Mouse (Mus musculus) forelimb bud, embryonic 11.5 days (tissue): ENCODE data around the gene Shisa6.

ENCODE experiments used
- DNase-seq: peaks from one replicate; pipeline ENCODE4 v3.0.0-alpha.2; 2012; ENCODE audit warnings: low read depth, low spot score

Gene Shisa6

DNA sequence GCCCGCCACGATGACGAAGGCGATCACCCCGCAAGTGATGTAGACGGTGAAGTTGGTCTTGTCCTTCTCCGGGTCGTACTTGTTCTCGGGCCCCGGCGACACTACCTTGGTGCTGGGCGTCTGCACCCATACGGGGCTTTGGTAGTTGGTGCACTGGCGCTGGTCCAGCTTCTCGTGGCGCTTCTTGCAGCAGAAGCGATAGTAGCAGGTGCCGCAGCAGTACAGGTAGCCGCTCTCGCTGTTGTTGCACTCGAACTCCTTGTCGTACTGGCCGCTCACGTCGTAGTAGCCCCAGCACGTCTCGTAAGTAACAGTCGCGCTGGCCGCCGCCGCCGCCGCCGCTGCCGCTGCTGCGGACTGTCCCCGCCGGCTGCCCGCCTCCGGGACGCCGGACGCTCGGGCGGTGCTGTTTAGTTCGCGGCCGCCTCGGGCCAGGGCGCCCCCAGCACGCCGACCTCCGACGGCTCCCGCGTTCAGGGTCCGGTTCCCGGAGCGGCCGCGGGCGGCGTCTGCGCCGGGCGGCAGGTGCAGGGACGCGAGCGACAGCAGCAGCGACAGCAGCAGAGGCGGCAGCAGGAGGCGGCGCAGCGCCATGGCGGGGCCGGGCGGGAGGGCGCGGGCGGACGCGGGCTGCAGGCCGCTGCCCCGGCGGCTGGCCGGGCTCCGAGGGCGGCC is at the start of gene Shisa6:
Shisa6 (minus strand) TSS at position 594 of the 675 bp plus-strand sequence.
- DNase-seq: no peak

DNA sequence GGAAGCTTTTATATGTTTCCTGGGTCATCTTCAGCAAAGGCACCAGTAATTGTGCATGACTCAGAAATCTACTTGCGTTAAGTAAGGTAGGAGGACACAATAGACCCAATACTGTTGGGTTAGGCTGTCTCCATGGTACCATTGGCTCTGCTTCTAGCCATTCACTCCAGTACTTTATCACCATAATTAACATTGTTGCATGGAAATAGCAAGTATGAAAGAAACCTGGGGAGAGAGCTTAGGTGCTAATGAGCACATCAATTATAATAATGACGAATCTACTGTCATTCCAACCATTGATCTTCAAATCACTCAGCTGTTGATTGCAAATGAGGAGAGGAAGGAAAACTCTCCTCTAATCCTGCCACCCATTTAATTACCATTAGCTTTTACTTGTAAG is 48.1 kb upstream of the Shisa6 start:
- no peak for DNase-seq

DNA sequence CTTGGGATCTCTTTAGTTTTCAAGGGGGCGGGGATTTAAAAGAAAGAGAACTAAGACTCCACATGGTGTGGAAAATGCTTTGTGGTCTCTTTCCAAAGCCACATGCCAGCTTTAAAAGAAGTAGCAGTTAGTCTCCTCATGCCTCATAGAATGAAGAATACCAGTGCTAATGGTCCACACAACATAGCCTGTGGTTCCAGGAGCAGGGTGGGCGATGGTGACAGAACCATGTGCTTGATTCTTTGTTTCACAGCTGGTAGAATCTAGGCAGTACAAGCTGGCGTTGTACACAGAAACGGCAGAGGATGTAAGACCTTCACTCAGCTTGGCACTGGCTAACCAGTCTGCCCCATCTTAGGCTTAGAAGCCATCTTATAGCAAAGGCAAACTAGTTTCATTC is 43.3 kb upstream of the Shisa6 start:
- DNase-seq: no peak

DNA sequence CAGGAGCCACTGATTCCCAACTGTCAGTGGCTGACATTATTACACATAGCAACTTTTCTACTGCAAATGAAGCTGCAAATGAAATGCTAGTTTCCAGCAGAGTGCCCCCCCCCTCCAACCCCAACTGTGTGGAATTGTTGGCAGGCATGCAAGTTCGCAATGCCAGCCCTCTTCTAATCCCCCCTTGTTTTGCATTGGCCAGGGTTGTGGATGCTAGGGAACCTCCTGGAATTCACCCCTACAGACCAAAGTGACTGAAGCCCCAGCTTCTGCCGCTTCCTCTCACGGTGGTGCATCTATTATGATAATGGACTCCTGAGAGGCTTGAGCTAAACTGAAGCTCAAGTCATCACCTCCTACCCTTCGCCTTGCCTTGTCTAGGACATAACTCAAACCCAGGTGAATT is 42.6 kb upstream of the Shisa6 start:
- DNase-seq: no peak

DNA sequence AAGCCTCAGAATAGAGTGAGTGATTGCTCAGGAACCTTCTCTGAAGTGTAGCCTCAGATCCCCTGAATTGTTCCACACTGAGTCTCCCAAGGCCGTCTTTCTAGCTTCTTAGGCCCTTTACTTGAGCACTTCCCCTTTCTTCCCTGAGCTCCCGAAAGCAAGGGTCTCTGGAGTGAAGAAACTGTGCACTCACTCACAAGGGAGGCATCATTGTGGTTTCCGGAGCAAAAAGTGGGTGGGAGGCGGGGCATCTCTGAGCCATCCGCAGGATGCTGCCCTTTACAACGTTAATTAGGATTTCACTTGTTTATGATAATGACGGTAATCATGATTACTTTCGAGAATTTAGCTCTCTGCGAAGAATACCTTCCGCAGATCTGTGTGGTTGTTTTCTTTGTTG is 41.6 kb upstream of the Shisa6 start:
- DNase-seq: no peak

DNA sequence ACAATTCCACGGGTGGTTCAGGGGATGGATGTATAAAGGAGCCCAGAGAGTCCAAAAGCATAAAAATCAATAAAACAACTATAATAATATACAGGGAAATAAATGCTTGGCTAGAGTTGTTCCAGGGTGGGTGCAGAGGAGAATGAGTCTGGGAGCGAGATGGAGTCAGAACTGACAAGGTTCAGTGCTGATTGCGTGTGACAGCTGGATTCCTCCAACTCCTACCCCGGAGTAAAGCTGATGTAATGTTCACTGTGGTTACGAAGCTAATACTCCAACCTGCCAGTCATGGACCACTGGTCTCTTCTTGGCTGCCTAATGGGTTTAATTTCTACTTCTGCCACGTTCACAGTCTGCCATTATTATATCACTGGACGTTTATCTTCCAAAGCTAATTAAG is 36.5 kb upstream of the Shisa6 start:
- DNase-seq: no peak

DNA sequence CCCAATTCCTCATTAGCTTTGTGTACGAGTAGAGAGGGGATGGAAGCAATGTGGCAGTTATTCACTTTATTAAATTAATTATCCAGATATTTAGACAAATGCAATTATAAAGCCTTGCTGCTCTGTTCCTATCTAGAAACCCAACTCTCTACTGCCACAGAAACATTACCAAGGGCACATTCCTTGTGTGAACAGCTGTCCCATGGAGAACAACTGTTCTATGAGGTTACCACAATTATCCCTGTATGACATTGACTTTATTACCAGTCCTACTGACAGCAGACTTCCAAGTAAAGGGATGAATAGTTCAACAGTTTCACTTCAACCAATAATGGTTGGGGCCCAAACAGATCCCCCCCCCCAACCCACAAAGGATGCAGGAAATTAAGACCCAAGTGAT is 12.1 kb upstream of the Shisa6 start:
- DNase-seq: no peak

DNA sequence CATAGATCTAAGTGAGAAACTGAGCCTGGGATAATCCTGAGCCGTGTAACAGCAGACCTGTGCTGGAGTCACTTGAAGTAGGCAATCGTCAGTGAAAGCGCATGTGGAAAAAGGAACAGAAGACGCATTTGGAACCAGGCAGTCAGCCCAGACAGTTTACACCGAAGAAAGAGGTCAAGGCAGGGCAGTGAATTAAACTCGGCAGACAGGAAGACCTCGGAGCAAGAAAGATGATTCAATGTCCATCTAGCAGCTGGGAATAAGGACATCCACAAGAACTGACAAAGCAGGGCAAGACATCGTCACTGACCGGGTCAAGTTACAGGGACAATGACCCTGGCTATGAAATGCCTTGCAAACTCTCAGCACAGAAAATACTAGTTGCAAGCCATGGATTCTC is 10.1 kb upstream of the Shisa6 start:
- no peak for DNase-seq

DNA sequence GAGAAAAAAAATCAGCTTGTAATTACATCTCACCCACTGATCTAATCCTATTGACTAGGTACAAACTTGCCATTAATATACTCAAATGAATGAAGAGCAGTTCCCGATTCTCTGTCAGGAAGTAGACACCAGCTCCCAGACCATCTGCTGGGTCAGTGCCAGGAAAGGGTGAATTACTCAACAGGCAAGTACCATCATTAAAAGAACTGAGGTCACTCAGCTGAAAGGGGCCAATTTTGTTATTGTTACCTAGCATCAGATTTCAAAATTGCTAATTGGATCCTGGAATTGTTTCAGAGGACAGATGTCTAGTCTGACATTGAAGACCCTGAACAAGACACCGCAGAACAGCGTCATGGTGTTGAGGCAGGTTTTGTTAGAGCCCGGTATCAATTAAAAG is 9.4 kb upstream of the Shisa6 start:
- no peak for DNase-seq

DNA sequence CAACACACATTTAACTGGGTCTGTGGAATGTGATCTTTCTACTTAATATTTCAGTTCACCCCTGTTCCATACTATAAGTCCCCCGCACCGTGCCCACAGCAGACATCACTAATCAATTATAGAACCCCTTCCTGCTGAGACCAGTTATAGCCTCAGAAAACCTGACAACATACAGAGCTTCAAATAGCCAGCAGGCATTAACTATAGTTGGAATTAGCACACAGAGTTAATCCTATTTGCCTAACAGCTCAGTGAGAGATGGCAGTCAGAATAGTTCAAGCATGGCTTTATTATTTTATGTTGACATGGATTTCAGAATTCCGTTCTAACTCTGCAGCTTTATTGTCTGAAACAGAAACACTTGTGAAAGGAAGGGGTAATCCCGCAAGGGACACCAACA is 8.5 kb upstream of the Shisa6 start:
- no peak for DNase-seq

DNA sequence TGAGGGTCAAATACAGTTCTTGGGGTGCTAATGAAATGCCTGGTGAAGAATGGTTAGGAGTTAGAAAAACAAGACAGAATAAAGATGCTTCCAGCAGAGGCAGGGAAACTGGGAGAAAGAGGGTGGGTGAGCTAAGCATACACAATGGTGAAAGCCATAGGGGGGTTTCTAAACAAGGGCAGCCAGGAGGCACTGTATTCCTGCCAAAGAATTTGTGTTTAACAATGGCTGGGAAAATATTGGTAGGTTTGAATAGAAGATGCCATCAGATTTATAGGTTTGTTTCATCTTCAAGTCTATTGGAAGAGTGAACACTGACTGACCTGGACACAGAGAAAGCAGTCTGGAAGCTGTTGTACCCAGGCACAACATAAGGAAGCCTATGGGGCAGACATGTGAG is 2.4 kb upstream of the Shisa6 start:
- no peak for DNase-seq

DNA sequence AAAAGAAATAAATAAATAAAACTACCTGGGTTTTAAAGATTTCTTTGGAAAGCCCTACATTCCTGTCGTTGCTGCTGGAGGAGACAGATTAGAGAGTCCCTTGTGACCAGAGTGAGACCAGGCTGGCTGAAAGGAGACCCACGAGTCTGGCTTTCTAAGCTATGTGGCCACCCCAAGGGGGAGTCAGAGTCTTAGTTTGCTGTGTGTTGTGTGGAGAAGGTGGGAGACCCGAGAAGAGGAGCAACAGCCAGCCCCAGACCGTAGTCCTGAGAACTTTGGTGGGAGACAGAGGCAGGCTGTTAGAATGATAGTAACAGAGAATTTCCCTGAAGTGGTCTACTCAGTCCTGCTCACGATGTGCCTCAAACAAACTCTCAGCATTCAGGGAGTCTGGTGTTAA is 1.6 kb upstream of the Shisa6 start:
- no peak for DNase-seq

DNA sequence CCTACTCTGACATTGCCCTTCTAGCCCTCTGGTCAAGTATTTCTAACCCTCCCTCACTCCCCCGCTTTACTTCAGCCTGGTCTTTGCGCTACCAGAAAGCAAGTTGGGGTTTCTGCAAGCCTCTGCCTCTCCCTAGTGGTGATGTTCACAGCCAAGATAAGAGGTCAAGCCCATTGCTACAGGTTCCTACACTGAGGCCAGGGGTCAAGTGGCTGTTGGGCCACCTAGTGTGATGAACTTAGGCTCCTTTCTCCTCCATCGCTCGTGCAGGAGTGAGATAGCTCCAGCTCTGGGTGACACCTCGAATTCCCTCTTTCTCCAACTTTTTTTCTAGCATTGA is 1.2 kb upstream of the Shisa6 start:
- no peak for DNase-seq

DNA sequence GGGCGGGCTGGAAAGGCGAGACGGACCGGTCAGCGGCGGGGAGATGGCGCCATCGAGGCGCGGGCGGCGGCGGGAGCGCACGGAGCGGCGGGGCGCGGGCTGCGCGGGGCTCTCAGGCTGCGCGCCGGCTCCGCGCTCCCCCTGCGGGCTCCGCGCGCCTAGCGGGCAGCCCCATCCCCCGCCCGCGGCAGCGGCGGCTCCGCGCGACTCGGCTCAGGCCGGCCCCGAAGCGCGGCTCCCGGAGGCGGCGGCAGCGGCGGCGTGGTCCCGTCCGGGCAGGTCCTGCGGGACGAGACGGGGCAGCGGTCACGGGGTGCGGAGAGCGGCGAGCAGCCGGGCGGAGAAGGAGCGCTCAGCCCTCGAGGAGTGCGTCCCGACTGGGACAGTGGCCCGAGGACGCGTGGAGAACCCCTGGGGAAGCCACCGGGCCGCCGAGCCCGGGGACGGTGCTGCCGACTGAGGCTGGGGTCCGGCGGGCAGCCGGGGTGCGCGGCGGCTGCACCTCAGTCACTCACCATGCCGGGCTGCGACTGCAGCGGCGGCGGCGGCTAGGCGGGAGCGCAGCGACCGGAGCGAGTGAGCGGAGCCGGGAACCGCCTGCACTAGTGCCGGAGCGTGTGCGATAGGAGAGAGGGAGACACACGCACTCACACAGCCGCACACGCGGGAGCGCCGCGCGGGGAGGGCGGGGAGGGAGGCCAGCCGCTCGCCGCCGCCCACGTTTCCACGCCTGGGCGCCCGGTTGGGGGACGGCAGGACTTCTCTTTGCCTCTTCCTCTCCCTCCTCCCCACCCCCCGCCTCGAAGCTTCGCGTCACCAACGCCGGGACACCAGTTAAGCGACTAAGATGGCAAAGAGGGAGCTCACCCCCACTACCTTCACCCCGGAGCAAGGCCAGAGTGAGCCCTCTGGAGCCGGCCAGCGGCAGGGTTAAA is 549 bp upstream of the Shisa6 start:
- DNase-seq: no peak

DNA sequence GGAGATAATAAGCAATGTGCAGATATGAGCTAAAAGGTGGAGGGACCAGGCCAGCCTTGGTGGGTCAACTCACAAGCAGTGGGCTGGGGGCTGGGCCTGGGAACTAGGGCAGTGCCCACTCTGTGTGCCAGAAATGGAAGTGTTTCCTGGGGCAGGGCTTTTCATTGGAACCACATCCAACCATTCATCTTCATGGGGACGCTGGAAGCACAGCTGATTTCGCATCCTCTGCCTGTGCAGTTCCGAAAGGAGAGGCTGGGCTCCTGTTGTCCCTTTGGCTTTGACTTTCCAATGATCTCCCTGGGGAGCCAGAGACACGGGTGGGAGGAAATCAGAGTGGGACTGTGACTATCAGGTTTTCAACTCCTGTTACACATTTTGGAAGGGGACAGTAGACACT is 1.5 kb downstream of the Shisa6 start:
- DNase-seq: no peak

DNA sequence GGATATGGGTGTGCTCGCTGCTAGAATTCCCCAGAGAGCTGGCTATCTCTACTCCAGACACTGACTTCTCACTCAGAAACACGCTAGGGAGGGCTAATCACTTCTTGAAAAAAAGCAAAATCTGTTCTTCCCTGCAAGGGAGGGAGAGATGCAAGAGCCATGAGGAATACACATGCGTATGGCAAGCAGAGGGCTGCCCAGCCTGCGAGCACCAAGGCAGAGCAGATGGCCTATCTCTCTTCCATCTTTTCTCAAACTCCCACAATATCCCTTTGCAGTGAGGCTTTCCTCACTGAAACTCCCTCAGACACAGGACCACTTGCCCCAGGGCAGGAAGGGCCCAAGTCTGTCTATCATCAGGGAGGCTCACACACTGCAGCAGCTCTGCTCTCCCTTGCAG is 3.4 kb downstream of the Shisa6 start:
- no peak for DNase-seq

DNA sequence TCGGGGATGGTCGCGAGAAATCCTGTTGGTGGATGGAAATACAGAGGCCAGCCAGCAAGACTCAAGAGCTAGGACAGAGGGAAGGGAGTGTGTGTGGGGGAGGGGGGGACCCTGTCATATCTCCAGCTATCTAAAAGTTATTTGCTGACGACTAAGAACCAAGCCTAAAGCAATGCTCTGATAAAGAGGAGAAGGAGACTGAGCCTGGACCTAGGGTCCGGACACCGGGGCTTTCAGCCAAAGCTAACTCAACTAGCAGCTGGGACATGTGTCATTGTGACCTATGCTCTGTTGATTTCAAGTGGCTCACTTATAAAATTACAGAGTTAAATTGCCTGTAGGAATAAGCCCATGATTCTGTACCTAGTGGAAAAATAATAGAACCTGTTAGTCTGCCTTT is 6.4 kb downstream of the Shisa6 start:
- DNase-seq: no peak

DNA sequence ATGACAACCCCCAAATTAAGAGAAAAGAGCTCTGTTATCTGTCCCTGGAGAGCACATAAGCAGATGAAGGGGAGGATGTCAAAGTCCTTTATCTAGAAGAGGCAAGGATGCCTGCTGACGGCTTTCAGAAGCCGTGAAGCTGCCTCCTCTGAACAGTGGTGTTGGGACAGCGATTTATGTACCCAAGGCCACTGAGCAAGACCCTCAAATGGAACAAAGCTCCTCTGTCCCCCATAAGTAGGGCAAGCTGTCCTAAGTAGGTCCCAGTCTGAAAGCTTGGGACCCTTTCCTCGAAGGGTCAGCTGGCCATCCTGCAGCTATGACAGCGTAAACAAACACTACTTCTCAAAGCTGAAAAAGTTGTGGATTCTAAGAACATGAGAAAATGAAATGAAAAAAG is 11.4 kb downstream of the Shisa6 start:
- DNase-seq: no peak

DNA sequence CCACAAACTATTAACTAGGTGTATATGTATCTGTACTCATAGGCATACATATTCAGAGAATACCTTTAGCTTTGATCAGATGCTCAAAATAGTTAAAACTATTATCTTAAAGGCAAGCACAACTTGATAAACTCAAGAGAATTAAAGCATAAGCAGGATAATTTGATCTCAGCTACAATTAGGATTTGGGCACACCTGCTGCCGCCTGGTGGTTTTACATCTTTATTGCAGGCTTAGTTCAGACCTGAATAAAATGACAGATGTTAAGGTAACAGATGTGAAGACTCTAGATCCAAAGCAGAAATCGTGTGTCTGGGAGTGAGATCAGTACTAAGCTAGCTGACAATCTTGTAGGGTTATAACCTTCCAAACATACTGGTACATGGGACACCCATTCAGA is 24.8 kb downstream of the Shisa6 start:
- DNase-seq: no peak

DNA sequence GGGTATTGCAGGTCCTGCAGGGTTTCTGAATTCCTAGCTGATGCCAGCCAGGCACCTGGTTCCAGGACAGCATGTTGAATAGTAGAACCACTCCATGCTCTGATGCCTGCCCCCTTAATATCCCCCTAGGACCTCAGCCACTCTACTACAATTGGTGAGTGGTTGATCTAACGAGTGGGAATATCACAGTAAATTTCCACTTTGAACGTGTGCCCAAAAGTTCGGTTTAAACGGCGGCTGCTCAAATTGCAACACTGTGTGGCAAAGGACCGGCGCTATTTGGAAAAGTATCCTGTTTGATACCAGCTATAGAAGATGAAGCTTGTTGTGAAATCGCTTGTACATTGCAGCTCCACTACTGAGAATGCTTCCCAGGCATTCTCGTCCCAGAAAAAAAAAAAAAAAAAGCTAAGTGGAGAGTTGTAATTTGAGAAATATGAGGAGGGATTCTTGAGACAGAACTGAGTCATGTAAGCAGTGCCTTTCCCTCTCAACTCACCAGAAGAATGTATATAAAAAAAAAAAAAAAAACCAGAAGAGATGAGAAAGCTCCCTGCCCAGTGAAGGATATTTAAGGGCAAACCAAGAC is 26.8 kb downstream of the Shisa6 start:
- no peak for DNase-seq

DNA sequence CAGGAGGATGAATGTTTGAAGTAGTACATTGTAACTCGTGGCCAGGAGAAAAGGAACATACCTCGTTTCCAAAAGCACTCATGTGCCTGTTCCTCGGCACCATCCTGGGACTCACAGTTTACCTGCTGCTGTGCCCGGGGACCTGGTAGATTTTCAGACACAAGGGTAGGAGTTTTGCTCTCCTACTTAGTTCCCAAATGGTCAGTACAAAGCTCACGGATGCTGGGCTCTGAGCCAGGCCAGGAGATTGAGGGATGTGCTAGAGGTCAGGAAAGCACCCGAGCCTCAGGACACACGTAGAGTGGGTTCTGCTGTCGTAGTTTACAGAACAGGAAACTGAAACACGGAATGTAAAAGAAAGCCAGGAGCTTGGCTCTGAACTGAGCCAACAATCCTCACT is 29.5 kb downstream of the Shisa6 start:
- no peak for DNase-seq

DNA sequence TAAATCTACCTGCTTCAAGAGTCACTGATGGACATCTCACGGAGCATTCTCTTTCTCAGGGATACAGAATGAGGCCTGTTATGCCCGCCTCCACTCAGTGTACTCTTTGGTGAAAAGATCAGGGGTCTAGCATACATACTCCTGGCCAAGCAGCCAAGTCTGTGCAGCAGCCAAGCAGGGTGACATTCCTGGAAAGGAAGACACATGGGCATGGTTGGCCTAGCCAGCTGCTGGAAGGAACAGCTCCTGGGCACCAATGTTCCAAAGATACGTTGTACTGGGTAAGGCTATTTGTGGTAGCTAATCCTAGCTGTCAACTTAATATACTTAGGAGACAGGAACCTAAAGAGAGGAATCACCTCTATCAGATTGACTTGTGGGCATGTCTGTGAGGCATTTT is 31.4 kb downstream of the Shisa6 start:
- DNase-seq: no peak

DNA sequence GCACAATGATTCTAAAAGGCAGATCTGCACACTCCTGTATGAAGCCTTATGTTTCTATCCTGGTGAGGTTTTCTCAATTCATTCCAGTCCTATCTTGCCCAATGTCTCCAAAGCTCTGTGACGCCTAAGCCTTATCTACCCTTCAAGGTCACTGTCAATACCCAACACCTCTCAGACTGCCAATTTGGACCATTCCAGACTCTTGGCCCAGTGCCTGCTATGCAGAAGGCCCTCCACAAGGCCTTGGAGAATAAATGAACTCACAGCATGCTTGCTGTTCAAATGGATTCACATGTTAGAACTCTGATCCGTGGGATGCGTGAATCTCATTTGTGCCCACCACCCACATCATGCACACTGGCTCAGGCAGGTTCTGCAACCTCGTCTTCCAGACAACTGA is 38.0 kb downstream of the Shisa6 start:
- no peak for DNase-seq
